Mouse (Mus musculus) spleen, adult 2 months (tissue): Measurements from ENCODE around the gene Pnkd. TPM values are rescaled to one million over a fixed set of nuclear protein-coding genes. Genes with fewer than 3 reads are reported as not detected.

ENCODE experiments used
- DNase-seq, 2 experiments: peaks; one replicate each; pipeline versions ENCODE4 v3.0.0 to v3.0.0-alpha.2; 2012 to 2021; ENCODE audit warnings: low spot score in 2 of 2, low read depth in 1 of 2
- H3K27ac ChIP-seq: fragments of 200-500 bp; 2 replicates; pipeline ENCODE4 v1.5.1; 2012; ENCODE audit warnings: low read length, inconsistent platforms; ENCODE audit not compliant: insufficient read depth
- H3K27me3 ChIP-seq: fragments of 200-500 bp; 2 replicates; pipeline ENCODE4 v1.6.1; 2012; ENCODE audit warnings: mild to moderate bottlenecking, moderate library complexity, low read length, inconsistent platforms; ENCODE audit not compliant: control insufficient read depth, insufficient read depth
- H3K36me3 ChIP-seq: fragments of 200-500 bp; 2 replicates; pipeline ENCODE4 v1.6.1; 2012; ENCODE audit warnings: mild to moderate bottlenecking, low read length, inconsistent platforms; ENCODE audit not compliant: control insufficient read depth, insufficient read depth
- H3K4me1 ChIP-seq: fragments of 200-500 bp; 2 replicates; pipeline ENCODE4 v1.6.1; 2011; ENCODE audit warnings: inconsistent platforms; ENCODE audit not compliant: control insufficient read depth, insufficient read depth, insufficient read length
- H3K4me3 ChIP-seq: fragments of 200-500 bp; 2 replicates; pipeline ENCODE4 v1.5.1; 2011; ENCODE audit warnings: mild to moderate bottlenecking, inconsistent platforms; ENCODE audit not compliant: insufficient read depth, insufficient read length; ENCODE audit errors: extremely low read depth
- CTCF ChIP-seq: fragments of 200-500 bp; IDR thresholded peaks from 2 replicates; pipeline ENCODE4 v1.5.1; 2011; ENCODE audit warnings: mild to moderate bottlenecking, inconsistent platforms; ENCODE audit not compliant: insufficient read depth, insufficient read length, insufficient replicate concordance; ENCODE audit errors: extremely low read depth
- POLR2A ChIP-seq: fragments of 200-500 bp; IDR thresholded peaks from 2 replicates; pipeline ENCODE4 v1.6.1; 2011; ENCODE audit warnings: low read depth, low read length, inconsistent platforms
- WGBS: fragments of 180-500 bp; shearing (Covaris S2); methylation state at CpG from one replicate; pipeline ENCODE4 v1.1.7; 2018; 5-methylcytosine and 5-hydroxymethylcytosine counted together
- polyA plus RNA-seq: library from polyadenylated mRNA; depleted of rRNA; stranded (reverse); fragments of >200 nt; gene quantifications from 2 replicates; pipeline ENCODE4 v1.2.3, GENCODE M21; 2012

The Pnkd gene
- polyA plus RNA-seq, 1 experiment = 33.8 TPM

GRCm38 (mm10) chr1:74386363-74386713 is 101.6 kb downstream of the Pnkd start:
- WGBS = 42% methylated on average over 7 of the region's 10 CpGs
- H3K27ac ChIP-seq = peak overlapping the region; percentile 95
- no peaks in the 10 kb centered on the region for H3K36me3 ChIP-seq
- TF ChIP-seq POLR2A = no peak
- no peak for TF ChIP-seq CTCF
- no peak for DNase-seq
- H3K4me3 ChIP-seq = peak overlapping the region; percentile 64
- no peaks in the 10 kb centered on the region for H3K27me3 ChIP-seq
- H3K4me1 ChIP-seq = peaks cover 29% of the 10 kb centered on the region

- H3K27ac ChIP-seq = peak overlapping the region; percentile 95
- H3K27me3 ChIP-seq = no peaks in the 10 kb centered on the region
- peak; percentile 89 to 90 for DNase-seq
- H3K36me3 ChIP-seq = no peaks in the 10 kb centered on the region
- peak overlapping the region; percentile 64 for H3K4me3 ChIP-seq
- peaks cover 27% of the 10 kb centered on the region for H3K4me1 ChIP-seq
- TF ChIP-seq POLR2A (peak; percentile 49), CTCF (peak; percentile 19; the same call in 1 of the 2 replicates)
- WGBS = under 1% methylated on average over 26 of the region's 26 CpGs
Observed at GRCm38 (mm10) chr1:74386714-74387385, 102.1 kb downstream of the Pnkd start.

GRCm38 (mm10) chr1:74387386-74387988 is 102.8 kb downstream of the Pnkd start:
- Histone ChIP-seq H3K27ac (peak overlapping the region; percentile 95), H3K4me3 (peak overlapping the region; percentile 64), H3K4me1 (peaks cover 22% of the 10 kb centered on the region), H3K36me3 (no peaks in the 10 kb centered on the region), H3K27me3 (no peaks in the 10 kb centered on the region)
- TF ChIP-seq POLR2A (no peak), CTCF (no peak)
- no peak for DNase-seq
- WGBS = 44% methylated on average over 15 of the region's 15 CpGs

GRCm38 (mm10) chr1:74388398-74388920 is 103.7 kb downstream of the Pnkd start:
- DNase-seq = no peak
- no peak overlapping the region for H3K4me3 ChIP-seq
- WGBS = 90% methylated on average over 7 of the region's 7 CpGs
- peaks cover 25% of the 10 kb centered on the region for H3K4me1 ChIP-seq
- H3K27ac ChIP-seq = 0 out of 2 replicates have a peak overlapping the region, but pooled peaks have one; percentile 4
- H3K27me3 ChIP-seq = no peaks in the 10 kb centered on the region
- H3K36me3 ChIP-seq = no peaks in the 10 kb centered on the region
- TF ChIP-seq CTCF = no peak
- no peak for TF ChIP-seq POLR2A

GRCm38 (mm10) chr1:74389831-74390286 is 105.1 kb downstream of the Pnkd start:
- peak overlapping the region; percentile 23; the same call in 1 of the 2 replicates for H3K4me3 ChIP-seq
- peaks cover 12% of the 10 kb centered on the region for H3K36me3 ChIP-seq
- TF ChIP-seq POLR2A (no peak), CTCF (no peak)
- peak overlapping the region; percentile 91 for H3K27ac ChIP-seq
- peaks cover 25% of the 10 kb centered on the region for H3K4me1 ChIP-seq
- no peaks in the 10 kb centered on the region for H3K27me3 ChIP-seq
- under 1% methylated on average over 29 of the region's 29 CpGs for WGBS
- DNase-seq = peak; percentile 72 to 74

GRCm38 (mm10) chr1:74390287-74390906 is 105.7 kb downstream of the Pnkd start:
- no peaks in the 10 kb centered on the region for H3K27me3 ChIP-seq
- H3K4me3 ChIP-seq = peak overlapping the region; percentile 23; the same call in 1 of the 2 replicates
- peaks cover 17% of the 10 kb centered on the region for H3K36me3 ChIP-seq
- TF ChIP-seq CTCF (peak; percentile 80), POLR2A (no peak)
- H3K4me1 ChIP-seq = peaks cover 25% of the 10 kb centered on the region
- DNase-seq = peak; percentile 64 to 72
- 2% methylated on average over 21 of the region's 21 CpGs for WGBS
- H3K27ac ChIP-seq = peak overlapping the region; percentile 91
